Mouse (Mus musculus): ENCODE measurements at regions not wholly inside any gene's neighbourhood (a gene's known extent, or its start where the extent isn't known, plus 50 kb on each side); places are given as distances from the start of the nearest gene placed in this dataset.

- peak; percentile 71 for DNase-seq (ENCODE audit: low spot score)
Observed at GRCm38 (mm10) chr11:64579826-64580225, 143.4 kb upstream of the F930015N05Rik start.

- no peak for DNase-seq (ENCODE audit: low spot score)
Observed at GRCm38 (mm10) chr11:64586056-64586455, 149.6 kb upstream of the F930015N05Rik start.

- no peak for DNase-seq (ENCODE audit: low spot score)
Observed at GRCm38 (mm10) chr11:64587034-64587710, 150.7 kb upstream of the F930015N05Rik start.

GRCm38 (mm10) chr11:64587751-64588600, 151.5 kb upstream of the F930015N05Rik start:
- DNase-seq (ENCODE audit: low spot score): no peak

GRCm38 (mm10) chr11:64588601-64588989, 152.1 kb upstream of the F930015N05Rik start:
- no peak for DNase-seq (ENCODE audit: low spot score)

GRCm38 (mm10) chr11:64589026-64589425, 152.6 kb upstream of the F930015N05Rik start:
- DNase-seq (ENCODE audit: low spot score): no peak

- DNase-seq (ENCODE audit: low spot score): no peak
Observed at GRCm38 (mm10) chr11:64590091-64590490, 153.6 kb upstream of the F930015N05Rik start.

- DNase-seq (ENCODE audit: low spot score): no peak
Observed at GRCm38 (mm10) chr11:64592253-64592652, 155.8 kb upstream of the F930015N05Rik start.

- no peak for DNase-seq (ENCODE audit: low spot score)
Observed at GRCm38 (mm10) chr11:64597305-64597704, 160.9 kb upstream of the F930015N05Rik start.

- DNase-seq (ENCODE audit: low spot score): peak; percentile 38
Observed at GRCm38 (mm10) chr11:64599178-64599577, 162.7 kb upstream of the F930015N05Rik start.

GRCm38 (mm10) chr11:64600201-64601102, 164.0 kb upstream of the F930015N05Rik start:
- no peak for DNase-seq (ENCODE audit: low spot score)

GRCm38 (mm10) chr11:64609043-64609442, 172.6 kb upstream of the F930015N05Rik start:
- no peak for DNase-seq (ENCODE audit: low spot score)

- no peak for DNase-seq (ENCODE audit: low spot score)
Observed at GRCm38 (mm10) chr11:64610724-64611123, 174.3 kb upstream of the F930015N05Rik start.

- no peak for DNase-seq (ENCODE audit: low spot score)
Observed at GRCm38 (mm10) chr11:64615140-64615539, 178.7 kb upstream of the F930015N05Rik start.

- peak; percentile 13 for DNase-seq (ENCODE audit: low spot score)
Observed at GRCm38 (mm10) chr11:64618631-64619385, 182.4 kb upstream of the F930015N05Rik start.

- DNase-seq (ENCODE audit: low spot score): no peak
Observed at GRCm38 (mm10) chr11:64627180-64627579, 190.7 kb upstream of the F930015N05Rik start.

GRCm38 (mm10) chr11:64640947-64641346, 204.5 kb upstream of the F930015N05Rik start:
- DNase-seq (ENCODE audit: low spot score): no peak

GRCm38 (mm10) chr11:64643171-64643570, 206.7 kb upstream of the F930015N05Rik start:
- no peak for DNase-seq (ENCODE audit: low spot score)

- DNase-seq (ENCODE audit: low spot score): no peak
Observed at GRCm38 (mm10) chr11:64647938-64648337, 211.5 kb upstream of the F930015N05Rik start.

GRCm38 (mm10) chr11:64650571-64651282, 214.3 kb upstream of the F930015N05Rik start:
- peak; percentile 54 for DNase-seq (ENCODE audit: low spot score)

Measured in gastrocnemius, adult 18-20 months (tissue).